Mouse (Mus musculus) bone marrow, adult 2 months (tissue): ENCODE measurements at regions not wholly inside any gene's neighbourhood (a gene's known extent, or its start where the extent isn't known, plus 50 kb on each side); places are given as distances from the start of the nearest gene placed in this dataset.

Experiments used
- CTCF ChIP-seq: fragments of 200-500 bp; IDR thresholded peaks from 2 replicates; pipeline ENCODE4 v1.5.1; 2011; ENCODE audit warnings: low read length, control low read depth; ENCODE audit not compliant: control insufficient read depth, insufficient read depth
- POLR2A ChIP-seq: fragments of 200-500 bp; IDR thresholded peaks from 2 replicates; pipeline ENCODE4 v1.6.1; 2011; ENCODE audit warnings: low read depth, mild to moderate bottlenecking, control low read depth, low read length, borderline replicate concordance; ENCODE audit not compliant: control insufficient read depth

DNA sequence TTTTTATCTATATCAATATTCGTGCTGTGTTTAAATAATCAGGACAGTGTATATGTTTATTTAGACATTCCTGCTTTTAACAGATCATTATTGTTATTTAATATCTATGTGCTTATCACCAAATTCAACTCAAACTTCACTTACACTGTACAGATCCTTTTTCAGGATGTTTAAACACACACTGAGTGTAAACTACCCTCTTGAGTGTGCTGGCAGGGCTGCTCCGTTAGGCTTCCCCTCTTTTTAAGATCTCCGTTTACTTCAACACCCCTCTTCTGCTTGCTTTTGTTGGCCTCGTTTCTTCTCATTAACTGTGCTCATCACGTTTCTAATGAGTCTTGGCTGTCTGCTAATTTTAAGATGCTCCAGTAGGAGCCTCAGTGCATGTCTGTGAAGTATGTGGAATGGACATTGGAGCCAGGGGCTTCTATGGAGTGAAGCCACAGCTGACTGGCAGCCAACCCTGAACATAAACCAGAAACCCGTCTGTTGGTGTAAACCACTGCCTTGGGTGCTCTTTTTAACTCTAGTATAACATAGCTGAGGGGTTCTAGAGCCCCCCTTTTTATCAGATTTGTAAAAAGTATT, 117.1 kb downstream of the Mtx2 start:
- TF ChIP-seq POLR2A (no peak), CTCF (no peak)
